Mouse (Mus musculus): ENCODE results near the gene Rapgef1. TPM values are rescaled to one million over a fixed set of nuclear protein-coding genes. Genes with fewer than 3 reads are reported as not detected.
"Not testable (repeated sequence)": the region's sequence is repeated elsewhere in the genome, so short reads cannot be mapped to it uniquely, and the experiment has no call there.

Gene Rapgef1
- polyA plus RNA-seq, 1 experiment from 2014 or later, result 17.2 TPM

- peaks cover 57% of the 10 kb centered on the region for H3K4me1 ChIP-seq
- no peak for DNase-seq (ENCODE audit: extremely low spot score, low spot score)
These were observed 6.2 kb downstream of the Rapgef1 start for GRCm38 (mm10) chr2:29625573-29626200.

GRCm38 (mm10) chr2:29627337-29627736, 7.8 kb downstream of the Rapgef1 start:
- H3K4me3 ChIP-seq, result no peak overlapping the region
- H3K9me3 ChIP-seq, result no peaks in the 10 kb centered on the region
- no peaks in the 10 kb centered on the region for H3K27me3 ChIP-seq (ENCODE audit: poor library complexity, severe bottlenecking)
- 82% methylated on average over 3 of the region's 3 CpGs for WGBS
- H3K4me1 ChIP-seq, result peaks cover 42% of the 10 kb centered on the region
- H3K36me3 ChIP-seq (replicated peaks), result peaks cover 44% of the 10 kb centered on the region
- no peak for DNase-seq (ENCODE audit: extremely low spot score, low spot score)
- H3K27ac ChIP-seq, result no peak overlapping the region

More at GRCm38 (mm10) chr2:29625573-29626200, 6.2 kb downstream of the Rapgef1 start:
- Histone ChIP-seq H3K36me3 (replicated peaks) (peaks cover 41% of the 10 kb centered on the region), H3K27ac (no peak overlapping the region), H3K9me3 (no peaks in the 10 kb centered on the region), H3K27me3 (ENCODE audit: poor library complexity, severe bottlenecking) (no peaks in the 10 kb centered on the region), H3K4me3 (no peak overlapping the region)
- 95% methylated on average over 8 of the region's 8 CpGs for WGBS

- Histone ChIP-seq H3K4me3 (no peak overlapping the region), H3K27me3 (ENCODE audit: poor library complexity, severe bottlenecking) (no peaks in the 10 kb centered on the region), H3K36me3 (replicated peaks) (peaks cover 37% of the 10 kb centered on the region), H3K9me3 (no peaks in the 10 kb centered on the region), H3K4me1 (peaks cover 39% of the 10 kb centered on the region), H3K27ac (no peak overlapping the region)
- 82% methylated on average over 5 of the region's 5 CpGs for WGBS
- no peak for DNase-seq (ENCODE audit: extremely low spot score, low spot score)
These were observed 8.7 kb downstream of the Rapgef1 start for GRCm38 (mm10) chr2:29628186-29628585.

- DNase-seq (ENCODE audit: extremely low spot score, low spot score), result no peak
- Histone ChIP-seq H3K27ac (no peak overlapping the region), H3K4me1 (peaks cover 39% of the 10 kb centered on the region), H3K4me3 (no peak overlapping the region), H3K9me3 (no peaks in the 10 kb centered on the region), H3K27me3 (ENCODE audit: poor library complexity, severe bottlenecking) (no peaks in the 10 kb centered on the region), H3K36me3 (replicated peaks) (peaks cover 33% of the 10 kb centered on the region)
- WGBS, result 81% methylated on average over 5 of the region's 5 CpGs
These were observed 9.3 kb downstream of the Rapgef1 start for GRCm38 (mm10) chr2:29628763-29629181.

- no peak for DNase-seq (ENCODE audit: extremely low spot score, low spot score)
- Histone ChIP-seq H3K4me1 (peaks cover 34% of the 10 kb centered on the region), H3K36me3 (replicated peaks) (peaks cover 33% of the 10 kb centered on the region)
These were observed 9.8 kb downstream of the Rapgef1 start for GRCm38 (mm10) chr2:29629311-29629710.

GRCm38 (mm10) chr2:29630141-29630771, 10.7 kb downstream of the Rapgef1 start:
- Histone ChIP-seq H3K4me1 (peaks cover 33% of the 10 kb centered on the region), H3K36me3 (replicated peaks) (peaks cover 33% of the 10 kb centered on the region), H3K27ac (no peak overlapping the region), H3K4me3 (no peak overlapping the region), H3K9me3 (no peaks in the 10 kb centered on the region), H3K27me3 (ENCODE audit: poor library complexity, severe bottlenecking) (no peaks in the 10 kb centered on the region)
- no peak for DNase-seq (ENCODE audit: extremely low spot score, low spot score)
- WGBS, result 92% methylated on average over 10 of the region's 10 CpGs

More at GRCm38 (mm10) chr2:29629311-29629710, 9.8 kb downstream of the Rapgef1 start:
- Histone ChIP-seq H3K27ac (no peak overlapping the region), H3K4me3 (no peak overlapping the region), H3K9me3 (no peaks in the 10 kb centered on the region), H3K27me3 (ENCODE audit: poor library complexity, severe bottlenecking) (no peaks in the 10 kb centered on the region)
- WGBS, result 72% methylated on average over 2 of the region's 2 CpGs

- no peaks in the 10 kb centered on the region for H3K9me3 ChIP-seq
- no peaks in the 10 kb centered on the region for H3K27me3 ChIP-seq (ENCODE audit: poor library complexity, severe bottlenecking)
- no peak for DNase-seq (ENCODE audit: extremely low spot score, low spot score)
- H3K27ac ChIP-seq, result no peak overlapping the region
- H3K4me1 ChIP-seq, result peaks cover 33% of the 10 kb centered on the region
- H3K4me3 ChIP-seq, result no peak overlapping the region
- peaks cover 26% of the 10 kb centered on the region for H3K36me3 ChIP-seq (replicated peaks)
These were observed 11.5 kb downstream of the Rapgef1 start for GRCm38 (mm10) chr2:29631020-29631419.

GRCm38 (mm10) chr2:29631564-29632167, 12.1 kb downstream of the Rapgef1 start:
- not testable (repeated sequence) for H3K27ac ChIP-seq; DNase-seq (ENCODE audit: extremely low spot score, low spot score)
- WGBS, result 89% methylated on average over 12 of the region's 12 CpGs

GRCm38 (mm10) chr2:29632168-29632662, 12.7 kb downstream of the Rapgef1 start:
- 91% methylated on average over 3 of the region's 3 CpGs for WGBS

More at GRCm38 (mm10) chr2:29631564-29632167, 12.1 kb downstream of the Rapgef1 start:
- not testable (repeated sequence) for H3K27me3 ChIP-seq (ENCODE audit: poor library complexity, severe bottlenecking); H3K9me3 ChIP-seq; H3K4me3 ChIP-seq
- Histone ChIP-seq H3K36me3 (replicated peaks) (peaks cover 24% of the 10 kb centered on the region), H3K4me1 (peaks cover 33% of the 10 kb centered on the region)

GRCm38 (mm10) chr2:29633101-29633554, 13.6 kb downstream of the Rapgef1 start:
- Histone ChIP-seq H3K27me3 (ENCODE audit: poor library complexity, severe bottlenecking) (no peaks in the 10 kb centered on the region), H3K36me3 (replicated peaks) (peaks cover 27% of the 10 kb centered on the region), H3K9me3 (no peaks in the 10 kb centered on the region), H3K4me3 (no peak overlapping the region), H3K4me1 (peaks cover 32% of the 10 kb centered on the region), H3K27ac (peak overlapping the region; percentile 20; the same call in 1 of the 2 replicates)
- no peak for DNase-seq (ENCODE audit: extremely low spot score, low spot score)
- WGBS, result 86% methylated on average over 6 of the region's 6 CpGs

More at GRCm38 (mm10) chr2:29632168-29632662, 12.7 kb downstream of the Rapgef1 start:
- DNase-seq (ENCODE audit: extremely low spot score, low spot score), result no peak
- peaks cover 24% of the 10 kb centered on the region for H3K36me3 ChIP-seq (replicated peaks)
- H3K4me3 ChIP-seq, result no peak overlapping the region
- H3K27ac ChIP-seq, result no peak overlapping the region
- no peaks in the 10 kb centered on the region for H3K9me3 ChIP-seq
- H3K4me1 ChIP-seq, result peaks cover 30% of the 10 kb centered on the region
- no peaks in the 10 kb centered on the region for H3K27me3 ChIP-seq (ENCODE audit: poor library complexity, severe bottlenecking)

GRCm38 (mm10) chr2:29633782-29634181, 14.3 kb downstream of the Rapgef1 start:
- Histone ChIP-seq H3K4me3 (no peak overlapping the region), H3K27me3 (ENCODE audit: poor library complexity, severe bottlenecking) (no peaks in the 10 kb centered on the region), H3K9me3 (no peaks in the 10 kb centered on the region), H3K4me1 (peaks cover 25% of the 10 kb centered on the region), H3K27ac (no peak overlapping the region), H3K36me3 (replicated peaks) (peaks cover 25% of the 10 kb centered on the region)
- DNase-seq (ENCODE audit: extremely low spot score, low spot score), result no peak
- 94% methylated on average over 3 of the region's 3 CpGs for WGBS

GRCm38 (mm10) chr2:29634541-29634940, 15.0 kb downstream of the Rapgef1 start:
- peaks cover 21% of the 10 kb centered on the region for H3K36me3 ChIP-seq (replicated peaks)
- peaks cover 18% of the 10 kb centered on the region for H3K4me1 ChIP-seq
- no peak overlapping the region for H3K27ac ChIP-seq
- no peaks in the 10 kb centered on the region for H3K27me3 ChIP-seq (ENCODE audit: poor library complexity, severe bottlenecking)
- WGBS, result 89% methylated on average over 5 of the region's 5 CpGs
- H3K4me3 ChIP-seq, result no peak overlapping the region
- H3K9me3 ChIP-seq, result no peaks in the 10 kb centered on the region
- DNase-seq (ENCODE audit: extremely low spot score, low spot score), result no peak
